Comparison of ENCODE assay signal across 19 mouse cellular contexts in genomic region chr11:50473933-50474332, GRCm38 (mm10).
"Had no signal": no experiment of that assay in that cellular context is flagged by ENCODE, and none has a peak within 500 bp of the region (broad histone marks: within the 10 kb centered on the region; RNA-seq: fewer than 3 reads in every experiment).

No protein-coding gene starts in this region.

- H3K4me3 ChIP-seq: limb, embryonic 12.5 days; limb, embryonic 15.5 days; megakaryocyte, embryonic 14.5 days; midbrain, embryonic 12.5 days; midbrain, embryonic 15.5 days; neural tube, embryonic 12.5 days; neural tube, embryonic 15.5 days had no signal

- H3K4me1 ChIP-seq: megakaryocyte, embryonic 14.5 days had no signal

- DNase-seq: kidney, adult 2 months; kidney, postnatal 36 days; left cerebral cortex, postnatal 4 days; liver, postnatal 0 days; lung, embryonic 14.5 days; thymus, adult 18-20 months; thymus, postnatal 36 days had no signal

- H3K27me3 ChIP-seq: limb, embryonic 12.5 days; limb, embryonic 15.5 days; megakaryocyte, embryonic 14.5 days; midbrain, embryonic 12.5 days; midbrain, embryonic 15.5 days; neural tube, embryonic 12.5 days; neural tube, embryonic 15.5 days had no signal

- ATAC-seq: intestine, postnatal 0 days; liver, postnatal 0 days; lung, postnatal 0 days; midbrain, embryonic 15.5 days had no signal

- H3K27ac ChIP-seq: kidney, postnatal 0 days; limb, embryonic 12.5 days; limb, embryonic 15.5 days; liver, embryonic 14.5 days; macrophage; midbrain, embryonic 12.5 days; midbrain, embryonic 15.5 days; neural tube, embryonic 12.5 days; neural tube, embryonic 15.5 days had no signal
